Mouse (Mus musculus) Muller cell, postnatal 12 days (primary cell): ENCODE results near the gene Foxa3.
A peak's percentile ranks its signal among the peaks of the same experiment; 100 is the strongest.

Source experiments
- DNase-seq: peaks from one replicate; pipeline ENCODE4 v3.0.0-alpha.2; 2015; ENCODE audit errors: inconsistent ontology term

Gene Foxa3

DNA sequence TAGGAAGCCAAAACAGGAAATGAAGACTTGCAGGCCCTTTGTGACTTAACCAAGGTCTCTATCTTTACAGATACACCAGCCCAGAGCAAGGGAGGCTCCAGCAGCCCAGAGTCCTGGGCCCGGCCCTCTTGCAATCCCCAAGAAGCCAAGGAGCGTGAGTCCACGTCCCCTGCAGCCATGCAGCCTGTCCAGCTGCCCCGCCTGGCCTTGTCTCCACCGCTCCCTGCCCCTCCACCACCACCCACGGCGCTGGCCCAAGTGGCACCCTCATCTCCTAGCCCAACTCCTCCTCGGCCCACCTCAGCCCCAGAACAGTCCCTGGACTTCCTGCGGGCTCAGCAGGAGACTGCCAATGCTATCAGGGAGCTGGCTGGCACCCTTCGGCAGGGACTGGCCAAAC is 22.9 kb downstream of the Foxa3 start:
- no peak for DNase-seq

DNA sequence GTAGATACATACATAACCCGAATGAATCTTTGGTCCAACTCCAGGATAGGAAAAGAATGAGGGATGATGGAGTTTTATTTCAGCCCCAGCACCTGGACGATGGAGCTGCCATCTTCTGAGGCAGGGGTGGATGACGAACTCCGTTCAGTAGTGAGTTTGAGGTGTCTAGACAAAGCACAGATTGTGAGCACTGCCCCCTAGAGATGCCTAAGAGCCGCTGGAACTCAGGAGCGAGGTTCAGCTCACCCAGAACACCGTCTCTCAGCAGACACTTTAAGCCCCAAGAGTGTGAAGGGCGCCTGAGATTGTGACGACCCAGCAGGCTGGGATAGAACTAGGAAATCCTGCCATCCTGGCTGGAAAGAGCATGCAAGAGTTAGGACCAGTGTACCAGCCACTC is 24.5 kb downstream of the Foxa3 start:
- DNase-seq, result no peak

DNA sequence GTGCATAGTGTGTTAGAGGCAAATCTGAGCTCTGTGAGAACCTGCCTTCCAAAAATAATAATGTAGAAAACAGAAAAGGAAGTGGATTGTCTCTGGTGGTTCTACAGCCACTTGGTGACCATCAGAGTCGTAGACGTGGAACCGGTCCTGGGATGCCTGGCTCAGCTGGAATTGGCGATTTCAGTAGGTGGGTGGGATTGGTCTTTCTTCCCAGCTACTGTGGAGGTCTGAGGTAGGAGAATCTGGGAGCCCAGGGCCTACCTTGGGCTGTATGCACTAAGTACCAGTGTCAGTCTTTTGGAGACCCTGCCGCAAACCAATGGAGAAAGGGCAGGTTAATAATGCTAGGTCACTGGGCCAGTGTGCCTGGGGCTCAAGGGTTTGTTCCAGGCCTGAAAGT is 30.3 kb downstream of the Foxa3 start:
- no peak for DNase-seq

DNA sequence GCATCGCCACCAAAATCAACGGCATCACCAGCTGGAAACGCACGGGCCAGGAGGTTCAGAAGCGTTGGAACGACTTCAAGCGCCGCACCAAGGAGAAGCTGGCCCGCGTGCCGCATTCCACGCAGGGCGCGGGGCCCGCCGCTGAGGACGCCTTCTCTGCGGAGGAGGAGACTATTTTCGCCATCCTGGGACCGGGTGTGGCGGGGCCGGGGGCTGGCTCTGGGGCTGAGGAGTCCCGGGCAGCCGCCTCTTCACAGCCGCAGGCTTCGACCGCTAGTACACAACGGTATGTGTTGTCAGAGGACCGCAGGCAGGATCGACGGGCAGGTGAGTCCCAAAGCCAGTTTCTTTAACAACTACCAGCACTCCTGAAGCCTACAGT is 31.1 kb downstream of the Foxa3 start:
- peak; percentile 43 for DNase-seq

DNA sequence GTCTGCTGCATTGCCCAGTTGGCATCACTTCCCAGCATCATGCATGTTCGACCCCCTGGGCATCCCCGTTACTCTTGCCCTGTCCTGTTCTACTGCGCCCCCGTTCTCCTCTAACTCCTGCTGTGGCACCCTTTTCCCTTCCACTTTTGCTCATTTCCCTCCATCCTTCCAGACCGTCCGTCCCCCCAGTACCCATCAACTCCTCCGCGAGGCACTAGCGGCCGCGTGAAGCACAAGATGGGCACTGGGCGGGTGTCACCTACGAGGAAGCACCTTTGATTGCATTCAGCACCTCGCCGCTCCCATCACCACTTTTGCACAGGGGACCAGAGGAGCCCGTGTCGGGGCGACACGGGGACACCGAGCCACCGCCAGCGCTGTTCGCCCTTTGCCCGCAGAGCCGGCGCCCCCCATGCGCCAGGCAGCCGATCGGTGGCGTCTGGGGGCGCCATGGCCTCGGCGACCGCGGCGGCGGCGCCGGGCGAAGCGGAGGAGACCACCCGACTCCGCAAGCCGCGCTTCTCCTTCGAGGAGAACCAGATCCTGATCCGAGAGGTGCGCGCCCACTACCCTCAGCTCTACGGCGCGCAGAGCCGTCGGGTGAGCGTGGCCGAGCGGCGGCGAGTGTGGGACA is 31.6 kb downstream of the Foxa3 start:
- peak; percentile 31 for DNase-seq

DNA sequence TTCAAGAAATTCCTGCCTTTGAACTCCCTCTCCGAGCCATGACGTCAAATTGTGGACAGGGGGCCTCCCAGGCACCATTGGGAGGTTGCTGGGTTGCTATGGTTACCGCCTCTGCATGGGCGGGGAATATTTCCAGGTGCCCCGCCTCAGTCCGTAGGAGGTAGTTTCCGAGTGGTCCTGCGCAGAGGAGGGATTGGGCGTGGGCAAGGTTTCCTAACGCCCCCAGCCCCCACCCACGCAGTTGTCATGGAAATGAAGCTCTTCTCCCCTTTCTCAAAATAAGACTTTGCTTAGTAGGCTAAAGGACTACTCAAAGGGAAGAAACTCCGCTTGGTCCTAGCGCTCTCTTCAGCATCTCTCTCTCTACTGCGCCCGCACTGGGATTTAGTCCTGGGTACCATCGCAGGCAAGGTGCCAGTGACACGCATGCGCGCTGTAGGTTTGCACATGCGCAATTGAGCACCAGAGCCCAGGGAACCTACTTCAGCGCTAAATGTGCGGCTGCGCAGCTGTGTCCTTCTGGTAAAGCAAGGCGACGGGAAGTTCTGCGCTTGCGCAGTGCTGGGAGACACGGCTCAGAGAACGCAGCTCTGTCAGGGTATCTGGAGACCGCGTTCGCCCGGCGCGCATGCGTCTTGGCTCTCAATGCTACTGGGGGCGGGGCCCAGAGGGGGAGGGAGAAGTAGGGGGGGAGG is 32.6 kb downstream of the Foxa3 start, which contains the start of gene Mypop:
Gene Mypop, plus strand, starts transcription at position 645 of the 695 bp plus-strand sequence.
- DNase-seq, result peak; percentile 99

DNA sequence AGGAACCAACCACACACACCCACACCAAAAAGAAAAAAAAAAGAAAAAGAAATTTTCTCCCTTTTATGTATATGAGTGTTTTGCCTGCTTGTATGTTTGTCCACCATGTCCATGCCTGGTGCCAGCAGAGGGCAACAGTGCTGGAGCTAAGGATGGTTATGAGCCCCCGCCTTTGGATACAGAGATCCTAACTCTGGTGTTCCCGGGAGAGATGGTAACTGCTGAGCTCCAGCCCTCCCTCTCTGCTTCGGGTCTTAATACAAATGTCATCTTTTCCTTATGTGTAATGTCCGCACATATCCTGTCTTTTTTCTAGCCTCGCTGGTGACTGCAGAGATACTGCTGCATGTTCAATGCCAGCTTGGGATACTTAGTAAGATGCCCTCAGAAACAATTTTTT is 33.3 kb downstream of the Foxa3 start:
- no peak for DNase-seq

DNA sequence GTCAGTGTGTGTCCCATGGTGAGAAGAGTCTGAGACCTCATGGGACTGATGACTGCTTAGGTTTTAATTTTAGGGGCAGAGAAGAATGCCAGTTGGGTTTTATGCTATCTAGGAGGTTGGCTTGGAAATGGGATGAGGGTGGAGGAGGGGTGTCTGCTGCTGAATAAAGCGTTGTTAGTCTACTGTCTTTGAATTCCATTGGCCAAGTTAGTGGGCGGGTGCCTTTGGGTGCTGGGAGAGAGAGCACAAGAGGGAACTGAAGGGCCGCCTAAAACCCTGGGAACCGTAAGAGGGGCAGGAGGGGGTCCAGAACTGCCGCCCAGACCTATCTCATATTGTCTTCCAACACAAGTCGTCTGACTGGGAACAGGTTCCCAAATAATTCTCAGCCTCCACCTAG is 34.6 kb downstream of the Foxa3 start:
- no peak for DNase-seq

DNA sequence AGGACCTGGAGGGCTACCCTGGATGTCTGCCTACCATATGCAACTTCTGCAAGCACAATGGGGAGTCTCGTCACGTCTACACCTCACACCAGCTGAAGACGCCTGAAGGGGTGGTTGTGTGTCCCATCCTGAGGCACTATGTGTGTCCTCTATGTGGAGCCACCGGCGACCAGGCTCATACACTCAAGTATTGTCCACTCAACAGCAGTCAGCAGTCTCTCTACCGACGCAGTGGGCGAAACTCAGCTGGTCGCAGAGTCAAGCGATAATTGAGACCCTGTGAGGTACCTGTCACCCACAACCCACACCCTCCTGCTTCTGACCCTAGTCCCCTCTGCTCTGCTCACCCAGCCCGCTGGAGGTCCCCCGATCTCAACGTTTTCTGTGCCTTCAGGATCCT is 35.6 kb downstream of the Foxa3 start:
- no peak for DNase-seq

DNA sequence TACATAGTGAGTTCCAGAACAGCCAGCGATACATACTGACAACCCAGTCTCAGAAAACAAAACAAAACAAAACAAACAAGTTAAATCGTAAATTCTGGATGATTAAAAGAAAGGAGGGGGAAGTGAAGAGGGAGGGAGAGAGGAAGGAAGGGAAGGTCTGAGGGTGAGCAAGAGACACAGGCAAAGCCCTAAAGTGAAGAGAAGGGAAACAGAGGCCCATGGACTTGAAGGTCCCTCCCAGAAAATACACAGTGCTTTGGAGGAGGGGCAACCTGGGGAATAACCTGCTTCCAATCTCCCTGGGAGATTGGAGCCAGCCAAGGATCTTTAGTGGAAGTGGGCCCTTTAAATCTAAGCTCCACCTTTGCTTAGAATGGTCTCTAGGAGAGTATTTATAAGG is 36.2 kb downstream of the Foxa3 start, which contains the start of gene Nanos2:
Gene Nanos2, plus strand, starts transcription at position 301 of the 400 bp plus-strand sequence.
- no peak for DNase-seq

DNA sequence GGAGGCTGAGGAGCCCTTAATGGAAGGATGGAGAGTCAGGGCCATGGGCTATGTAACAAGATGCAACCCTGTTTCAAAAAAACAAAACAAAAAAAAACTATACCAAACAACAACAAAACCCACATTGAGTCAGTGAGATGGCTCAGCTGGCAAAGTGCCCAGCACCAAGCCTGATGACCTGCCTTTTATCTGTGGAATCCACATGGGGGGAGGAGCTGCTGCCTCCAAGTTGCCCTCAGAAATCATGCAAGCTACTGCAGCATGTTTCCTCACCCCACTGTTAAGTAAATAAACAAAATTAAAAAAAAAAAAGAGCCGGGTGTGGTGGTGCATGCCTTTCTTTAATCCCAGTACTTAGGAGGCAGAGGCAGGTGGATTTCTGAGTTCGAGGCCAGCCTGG is 36.8 kb downstream of the Foxa3 start:
- no peak for DNase-seq

DNA sequence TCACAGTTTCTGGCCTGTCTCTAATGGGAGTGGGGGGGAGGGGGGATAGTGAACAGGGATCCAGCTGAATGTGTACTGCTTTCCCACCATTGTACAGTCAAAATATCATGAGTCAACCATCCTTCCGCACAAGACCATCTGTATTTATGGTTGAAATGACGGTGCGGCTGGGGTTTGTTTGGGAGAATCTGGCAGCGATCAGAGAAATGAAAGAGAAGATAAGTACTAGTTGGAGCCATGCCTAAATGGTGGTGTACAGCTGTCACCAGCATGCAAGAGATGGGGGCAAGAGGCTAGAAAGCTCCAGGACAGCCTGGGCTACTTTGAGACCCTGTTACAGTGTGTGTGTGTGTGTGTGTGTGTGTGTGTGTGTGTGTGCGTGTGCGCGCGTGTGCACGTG is 45.0 kb downstream of the Foxa3 start:
- no peak for DNase-seq

DNA sequence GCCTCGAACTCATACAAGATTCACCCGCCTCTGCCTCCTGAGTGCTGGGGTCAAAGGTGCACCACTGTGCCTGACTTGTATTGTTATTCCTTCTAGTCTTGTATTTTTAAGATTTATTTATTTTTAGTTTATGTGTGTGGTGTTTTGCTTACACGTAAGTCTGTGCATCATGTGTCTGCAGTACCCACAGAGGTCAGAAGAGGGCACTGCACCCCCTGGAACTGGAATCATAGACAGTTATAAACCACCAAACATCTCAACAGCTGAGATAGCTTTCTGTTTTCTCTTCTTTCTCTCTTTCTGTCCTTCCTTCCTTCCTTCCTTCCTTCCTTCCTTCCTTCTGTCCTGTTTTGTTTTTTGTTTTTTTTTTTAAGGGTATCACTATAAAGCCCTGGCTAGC is 52.4 kb downstream of the Foxa3 start:
- DNase-seq, result no peak

DNA sequence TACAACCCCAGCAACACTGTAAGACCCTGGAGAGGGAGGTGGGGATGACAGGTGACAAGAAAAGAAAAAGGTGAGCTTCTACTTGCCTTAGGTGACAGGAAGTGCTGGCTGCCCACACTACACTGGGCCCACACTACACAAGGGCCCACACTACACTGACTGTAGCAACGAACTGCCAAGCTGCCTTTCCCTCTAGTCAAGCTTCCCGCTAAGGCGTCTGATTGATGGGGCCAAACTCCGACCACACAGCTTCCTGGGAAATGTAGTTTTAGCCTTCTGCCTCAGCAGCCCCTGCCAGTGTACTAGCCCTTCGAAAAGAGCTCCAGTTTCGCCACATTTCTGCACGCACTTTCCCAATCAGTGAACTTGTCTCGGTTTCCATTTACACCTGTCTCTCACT is 55.7 kb downstream of the Foxa3 start:
- DNase-seq, result no peak

DNA sequence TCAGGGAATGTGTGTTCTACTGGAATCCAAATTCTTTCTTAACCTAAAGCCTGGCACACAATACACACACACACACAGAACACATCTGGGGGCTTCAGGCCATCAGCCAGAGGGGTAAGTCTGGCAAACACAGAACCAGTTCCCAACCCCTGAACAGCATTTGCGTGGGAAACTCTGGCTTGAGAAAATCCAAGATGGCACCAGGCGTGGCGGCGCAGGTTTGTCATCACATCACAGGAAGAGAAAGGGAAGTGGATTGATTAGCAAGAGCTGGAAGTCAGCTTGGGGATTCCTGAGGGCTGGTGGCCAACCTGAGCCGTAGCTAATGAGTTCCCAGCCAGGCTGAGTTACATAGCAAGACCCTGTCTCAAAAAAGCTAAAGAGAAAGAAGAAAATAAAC is 58.0 kb downstream of the Foxa3 start:
- no peak for DNase-seq

DNA sequence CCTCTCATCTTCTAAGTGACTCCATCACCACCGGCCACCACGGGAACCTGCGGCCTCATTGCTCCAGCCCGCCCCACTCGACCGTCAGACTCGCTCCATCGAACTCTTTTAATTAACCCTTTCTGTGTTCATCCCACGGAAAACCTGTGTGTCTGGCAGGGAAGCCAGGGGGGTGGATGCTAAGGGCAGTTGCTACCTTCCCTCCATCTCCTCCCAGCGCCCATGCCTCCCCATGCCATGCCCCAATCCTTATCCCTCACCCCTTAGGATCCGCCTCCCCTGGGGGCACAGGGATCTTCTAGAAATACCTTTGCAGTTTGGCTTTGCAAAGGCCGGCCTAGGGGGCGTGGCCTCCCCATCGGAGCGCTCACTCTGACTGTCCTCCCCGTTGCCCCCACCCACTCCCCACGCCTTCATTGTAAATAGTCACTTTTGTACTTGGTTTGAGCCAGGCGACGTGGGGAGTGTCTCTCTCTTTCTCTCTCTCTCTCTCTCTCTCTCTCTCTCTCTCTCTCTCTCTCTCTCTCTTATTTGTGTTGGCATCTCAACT is 60.0 kb downstream of the Foxa3 start:
- no peak for DNase-seq
